Mouse (Mus musculus) CD4-positive naive resting alpha-beta T cell, adult 76 days (primary cell): ENCODE results near the gene 2210010C04Rik. TPM values are rescaled to one million over a fixed set of nuclear protein-coding genes. Genes with fewer than 3 reads are reported as not detected.

Experiments used
- total RNA-seq: library from RNA; stranded (reverse); gene quantifications from one replicate; pipeline ENCODE4 v1.2.4, GENCODE M21; 2023

2210010C04Rik gene
- 0.35 TPM for total RNA-seq

DNA sequence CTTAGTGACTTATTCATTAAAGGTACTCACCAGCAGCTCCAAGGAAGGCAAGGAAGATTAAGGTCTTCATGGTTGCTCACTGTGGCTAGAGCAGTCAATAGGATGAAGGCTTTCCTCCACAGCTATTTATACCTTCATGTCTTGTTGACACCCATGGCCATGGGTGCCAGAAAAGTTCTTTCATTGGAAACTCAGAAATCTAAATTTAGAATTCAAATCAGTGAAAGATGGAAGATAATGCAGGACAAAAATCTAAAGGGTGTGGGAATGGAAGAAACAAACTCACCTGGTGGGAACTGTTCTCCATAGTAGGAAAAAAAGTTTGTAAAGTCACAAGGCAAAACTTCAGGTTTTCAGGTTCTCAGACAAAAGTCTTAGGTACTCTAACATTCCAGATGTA lies at the start of gene 2210010C04Rik:
TSS of gene 2210010C04Rik (minus strand) at position 101 of the 400 bp plus-strand sequence.

DNA sequence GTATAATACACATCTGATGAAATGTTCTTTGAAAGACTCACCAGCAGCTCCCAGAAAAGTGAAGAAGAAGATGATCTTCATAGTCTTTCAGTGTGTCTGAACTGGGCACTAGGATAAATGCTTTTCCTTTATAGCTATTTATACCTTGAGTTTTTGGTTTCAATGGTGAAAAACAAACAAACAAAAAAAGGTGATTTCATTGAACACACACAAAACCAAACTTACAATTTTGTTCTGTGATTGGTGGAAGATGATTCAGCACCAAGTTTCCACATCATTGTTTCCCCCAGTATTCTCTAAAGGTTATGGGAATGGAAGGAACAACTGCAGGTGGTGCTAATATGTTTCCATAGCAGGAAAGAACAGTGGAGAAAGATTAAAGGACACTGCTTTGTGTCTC lies 35.9 kb downstream of the 2210010C04Rik start, which contains the start of gene Gm2663:
TSS of gene Gm2663 (minus strand) at position 101 of the 400 bp plus-strand sequence.

Other genes starting within 250 kb of the 2210010C04Rik start
- not detected for gene Moxd2, start 148.0 kb downstream of the 2210010C04Rik start, total RNA-seq
- gene Prss58, start 135.1 kb downstream of the 2210010C04Rik start, total RNA-seq = not detected
- not detected for gene 1700074P13Rik, start 95.0 kb downstream of the 2210010C04Rik start, total RNA-seq
- gene Gm4744, start 83.6 kb downstream of the 2210010C04Rik start, total RNA-seq = not detected
- gene 1810009J06Rik, start 70.8 kb downstream of the 2210010C04Rik start, total RNA-seq = not detected
- gene Gm2663, start 36.0 kb downstream of the 2210010C04Rik start, total RNA-seq = not detected